Mouse (Mus musculus): ENCODE data around the gene Cog6. TPM values are rescaled to one million over a fixed set of nuclear protein-coding genes. Genes with fewer than 3 reads are reported as not detected.
A peak's percentile ranks its signal among the peaks of the same experiment; 100 is the strongest.

Cog6 gene
- polyA plus RNA-seq, 1 experiment from 2014 or later: 45.0 TPM

DNA sequence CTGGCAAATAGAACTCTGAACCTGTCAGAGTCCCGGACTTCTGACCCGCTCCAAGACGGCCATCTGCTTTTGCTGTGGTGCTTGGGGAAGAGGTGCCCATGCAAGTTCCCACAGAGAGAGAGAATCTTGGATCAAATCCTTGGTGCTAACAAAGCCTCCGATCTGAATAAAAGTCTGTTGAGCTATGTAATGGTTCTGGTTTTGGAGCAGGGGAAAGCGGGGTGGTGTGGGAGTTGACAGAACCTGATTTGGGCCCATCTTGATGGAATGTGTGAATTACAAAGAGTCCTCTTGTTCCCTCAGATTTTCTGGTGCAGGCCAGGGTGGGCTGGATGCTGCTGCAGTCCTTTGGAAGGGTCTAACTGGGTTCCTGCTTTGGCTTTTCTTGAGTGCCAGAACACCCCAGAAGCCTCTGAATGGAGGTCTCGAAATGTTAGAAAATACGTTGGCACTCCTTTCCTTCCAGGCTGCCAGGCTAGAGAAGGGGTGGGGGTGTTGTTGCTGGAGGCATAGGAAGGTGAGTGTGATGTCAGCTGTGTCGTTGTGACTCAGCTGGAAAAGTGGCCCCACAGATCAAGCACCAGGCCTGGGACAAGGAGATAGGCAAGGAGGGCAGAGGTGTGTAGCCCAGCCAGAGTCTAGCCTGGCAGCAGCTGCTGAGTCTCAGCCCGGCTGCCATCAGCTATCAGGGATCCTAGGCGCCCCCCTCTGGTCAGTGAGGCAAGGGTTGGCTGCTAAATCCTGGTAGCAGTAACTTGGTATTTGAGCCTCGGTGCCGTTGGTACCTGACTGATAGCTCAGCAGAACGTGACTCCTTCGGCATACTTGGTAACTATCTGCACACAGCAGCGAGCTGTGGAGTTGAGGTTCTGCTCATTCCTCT, 42.1 kb downstream of the Cog6 start:
- Histone ChIP-seq H3K27ac (peak overlapping the region; percentile 72), H3K4me3 (no peak overlapping the region), H3K36me3 (no peaks in the 10 kb centered on the region), H3K9me3 (no peaks in the 10 kb centered on the region), H3K4me1 (peaks cover 9% of the 10 kb centered on the region), H3K27me3 (ENCODE audit: insufficient read depth, poor library complexity, severe bottlenecking) (no peaks in the 10 kb centered on the region)
- peak; percentile 80 for DNase-seq (ENCODE audit: low spot score)
- 47% methylated on average over 15 of the region's 15 CpGs for WGBS

GRCm38 (mm10) chr3:52972916-52973315, 44.1 kb downstream of the Cog6 start:
- Histone ChIP-seq H3K4me3 (no peak overlapping the region), H3K36me3 (no peaks in the 10 kb centered on the region), H3K9me3 (no peaks in the 10 kb centered on the region), H3K27me3 (ENCODE audit: insufficient read depth, poor library complexity, severe bottlenecking) (no peaks in the 10 kb centered on the region), H3K4me1 (peaks cover 9% of the 10 kb centered on the region), H3K27ac (0 out of 2 replicates have a peak overlapping the region, but pooled peaks have one; percentile 16)
- DNase-seq (ENCODE audit: low spot score): peak; percentile 61
- WGBS: 71% methylated on average over 7 of the region's 7 CpGs

DNA sequence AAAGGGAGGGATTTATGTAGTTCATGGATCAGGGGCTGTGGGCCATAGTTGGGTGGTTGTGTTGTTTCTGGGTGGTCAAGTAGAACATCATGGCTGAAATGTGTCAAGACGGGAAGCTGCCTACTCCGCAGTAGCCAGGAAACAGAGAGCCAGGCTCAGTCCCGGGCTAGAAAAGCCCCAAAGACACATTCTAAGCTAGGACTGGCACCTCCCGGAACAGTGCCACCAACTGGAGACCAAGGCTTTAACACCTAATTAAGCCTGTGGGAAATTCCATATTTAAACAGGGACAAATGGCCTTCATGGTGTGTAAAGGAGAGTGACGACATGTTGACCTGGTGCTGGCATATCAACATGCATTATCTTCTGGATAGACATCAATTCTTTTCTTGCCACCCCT, 50.0 kb downstream of the Cog6 start:
- H3K27ac ChIP-seq: no peak overlapping the region
- 0 out of 2 replicates have a peak, but pooled peaks cover 3% of the 10 kb centered on the region for H3K4me1 ChIP-seq
- WGBS: 72% methylated on average over 5 of the region's 5 CpGs
- no peaks in the 10 kb centered on the region for H3K9me3 ChIP-seq
- H3K27me3 ChIP-seq (ENCODE audit: insufficient read depth, poor library complexity, severe bottlenecking): no peaks in the 10 kb centered on the region
- H3K36me3 ChIP-seq: no peaks in the 10 kb centered on the region
- peak; percentile 53 for DNase-seq (ENCODE audit: low spot score)
- H3K4me3 ChIP-seq: no peak overlapping the region

DNA sequence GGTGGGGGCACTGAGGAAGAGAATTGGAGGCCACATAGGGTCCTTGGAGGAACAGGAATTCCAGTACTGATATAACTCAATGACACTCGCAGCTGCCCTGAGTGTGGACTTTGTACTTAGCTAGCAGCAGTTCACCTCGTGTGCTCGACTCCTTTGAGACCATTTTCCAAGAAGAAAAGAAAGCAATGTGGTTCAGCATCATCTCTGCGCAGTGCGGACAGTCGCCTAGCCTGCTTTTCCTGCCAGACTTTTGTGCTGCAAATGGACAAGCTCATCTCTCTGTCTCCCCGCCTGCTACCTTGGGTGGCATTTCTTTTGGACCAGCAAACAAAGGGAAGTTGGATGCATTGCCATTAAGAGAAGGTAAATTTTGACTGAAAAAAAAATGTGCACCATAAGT, 52.8 kb downstream of the Cog6 start:
- H3K9me3 ChIP-seq: no peaks in the 10 kb centered on the region
- peak; percentile 48 for DNase-seq (ENCODE audit: low spot score)
- no peaks in the 10 kb centered on the region; the same call in 1 of the 2 replicates for H3K36me3 ChIP-seq
- WGBS: 63% methylated on average over 7 of the region's 7 CpGs
- H3K27ac ChIP-seq: peak overlapping the region; percentile 42; the same call in 1 of the 2 replicates
- no peak overlapping the region for H3K4me3 ChIP-seq
- H3K27me3 ChIP-seq (ENCODE audit: insufficient read depth, poor library complexity, severe bottlenecking): no peaks in the 10 kb centered on the region
- H3K4me1 ChIP-seq: 0 out of 2 replicates have a peak, but pooled peaks cover 3% of the 10 kb centered on the region

- H3K36me3 ChIP-seq: no peaks in the 10 kb centered on the region; the same call in 1 of the 2 replicates
- no peaks in the 10 kb centered on the region for H3K27me3 ChIP-seq (ENCODE audit: insufficient read depth, poor library complexity, severe bottlenecking)
- WGBS: 88% methylated on average over 8 of the region's 8 CpGs
- peak; percentile 53 for DNase-seq (ENCODE audit: low spot score)
- H3K4me3 ChIP-seq: no peak overlapping the region
- H3K4me1 ChIP-seq: peaks cover 3% of the 10 kb centered on the region; the same call in 1 of the 2 replicates
- no peak overlapping the region for H3K27ac ChIP-seq
- H3K9me3 ChIP-seq: no peaks in the 10 kb centered on the region
Observed at GRCm38 (mm10) chr3:52963441-52963840, 53.6 kb downstream of the Cog6 start.

DNA sequence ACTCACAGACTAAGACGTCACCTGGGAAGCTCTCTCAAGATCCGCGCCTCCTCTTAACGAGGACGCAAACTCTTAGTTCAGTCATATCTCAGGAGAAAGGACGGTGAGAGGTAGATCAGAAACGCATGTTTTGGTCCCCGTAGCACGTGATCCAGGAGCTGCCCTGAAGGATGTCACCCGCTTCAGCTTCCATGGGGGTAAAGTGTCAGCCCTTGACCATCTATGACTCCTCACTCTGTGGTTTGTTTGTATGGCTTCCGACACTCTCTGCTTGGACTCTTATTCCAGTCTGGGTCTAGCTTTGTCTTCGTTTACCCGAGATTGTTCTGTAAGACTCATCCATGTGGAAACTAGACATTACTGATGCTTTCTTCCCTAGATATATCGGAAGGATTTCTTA, 54.6 kb downstream of the Cog6 start:
- 92% methylated on average over 14 of the region's 14 CpGs for WGBS
- H3K9me3 ChIP-seq: no peaks in the 10 kb centered on the region
- no peak overlapping the region for H3K27ac ChIP-seq
- no peak overlapping the region for H3K4me3 ChIP-seq
- no peaks in the 10 kb centered on the region for H3K27me3 ChIP-seq (ENCODE audit: insufficient read depth, poor library complexity, severe bottlenecking)
- H3K36me3 ChIP-seq: no peaks in the 10 kb centered on the region; the same call in 1 of the 2 replicates
- H3K4me1 ChIP-seq: peaks cover 3% of the 10 kb centered on the region; the same call in 1 of the 2 replicates
- DNase-seq (ENCODE audit: low spot score): peak; percentile 64

DNA sequence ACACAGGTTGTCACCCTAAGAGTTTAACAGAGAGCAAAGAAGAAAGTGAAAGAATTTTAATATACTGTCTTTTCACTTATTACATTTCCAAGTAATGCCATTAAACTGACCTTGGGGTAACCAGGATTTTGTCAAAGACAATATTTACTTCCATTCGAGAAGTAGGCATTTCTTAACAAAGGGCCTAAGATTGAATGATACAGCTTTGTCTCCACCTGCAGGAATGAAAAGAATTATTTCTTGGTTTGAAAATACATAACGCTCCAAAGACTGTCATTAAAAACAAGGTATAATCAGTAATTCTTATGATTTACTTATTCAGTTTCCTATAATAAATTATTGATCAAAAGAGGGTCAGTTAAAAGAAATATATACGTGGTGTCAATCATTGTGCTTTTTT, 55.4 kb downstream of the Cog6 start:
- H3K9me3 ChIP-seq: no peaks in the 10 kb centered on the region
- no peaks in the 10 kb centered on the region for H3K27me3 ChIP-seq (ENCODE audit: insufficient read depth, poor library complexity, severe bottlenecking)

GRCm38 (mm10) chr3:52960951-52961350, 56.1 kb downstream of the Cog6 start:
- Histone ChIP-seq H3K4me3 (no peak overlapping the region), H3K27ac (no peak overlapping the region), H3K27me3 (ENCODE audit: insufficient read depth, poor library complexity, severe bottlenecking) (no peaks in the 10 kb centered on the region), H3K4me1 (peaks cover 8% of the 10 kb centered on the region), H3K9me3 (no peaks in the 10 kb centered on the region), H3K36me3 (no peaks in the 10 kb centered on the region; the same call in 1 of the 2 replicates)
- DNase-seq (ENCODE audit: low spot score): peak; percentile 70
- WGBS: 91% methylated on average over 13 of the region's 13 CpGs

More for the DNA sequence above, 55.4 kb downstream of the Cog6 start:
- 80% methylated on average over 3 of the region's 3 CpGs for WGBS
- Histone ChIP-seq H3K27ac (no peak overlapping the region), H3K36me3 (no peaks in the 10 kb centered on the region; the same call in 1 of the 2 replicates), H3K4me1 (peaks cover 3% of the 10 kb centered on the region; the same call in 1 of the 2 replicates), H3K4me3 (no peak overlapping the region)
- no peak for DNase-seq (ENCODE audit: low spot score)

DNA sequence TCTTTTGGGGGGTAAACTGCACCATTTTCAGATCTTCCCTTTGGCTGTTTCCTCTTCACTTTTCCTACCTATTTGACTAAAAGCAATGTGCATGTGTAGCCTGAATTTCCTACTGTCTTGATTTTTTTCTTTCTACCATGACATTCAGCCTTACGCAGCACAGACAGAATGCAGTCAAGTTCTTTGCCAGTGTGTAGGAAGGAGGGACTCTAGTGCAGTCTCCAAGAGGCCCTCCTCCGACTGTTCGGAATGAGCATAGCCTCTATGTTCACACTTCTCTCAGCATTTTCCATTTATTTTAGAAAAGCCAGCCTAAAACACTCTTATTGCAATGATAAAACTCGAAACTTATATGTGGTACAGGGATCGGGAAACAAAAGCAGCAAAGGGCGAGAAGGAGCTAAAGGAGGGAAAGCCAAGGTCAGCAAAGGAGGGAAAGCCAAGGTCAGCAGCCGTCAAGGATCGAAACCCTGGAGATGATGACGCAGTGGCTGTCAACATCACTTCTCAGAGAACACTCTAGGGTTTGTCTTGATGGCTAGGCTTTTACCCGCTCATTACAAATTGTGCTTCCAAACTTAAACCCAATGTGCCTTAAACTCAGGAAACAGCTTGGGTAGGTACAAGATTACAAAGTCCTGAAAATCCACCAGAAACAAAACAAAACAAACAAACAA, 58.5 kb downstream of the Cog6 start:
- H3K9me3 ChIP-seq: no peaks in the 10 kb centered on the region
- peak overlapping the region; percentile 33 for H3K27ac ChIP-seq
- no peak overlapping the region for H3K4me3 ChIP-seq
- peaks cover 20% of the 10 kb centered on the region for H3K4me1 ChIP-seq
- no peaks in the 10 kb centered on the region; the same call in 1 of the 2 replicates for H3K36me3 ChIP-seq
- DNase-seq (ENCODE audit: low spot score): peak; percentile 69
- WGBS: 68% methylated on average over 10 of the region's 10 CpGs
- H3K27me3 ChIP-seq (ENCODE audit: insufficient read depth, poor library complexity, severe bottlenecking): no peaks in the 10 kb centered on the region

GRCm38 (mm10) chr3:52957861-52958260, 59.2 kb downstream of the Cog6 start:
- no peaks in the 10 kb centered on the region for H3K9me3 ChIP-seq
- H3K4me1 ChIP-seq: peaks cover 21% of the 10 kb centered on the region
- WGBS: 92% methylated on average over 7 of the region's 7 CpGs
- peak; percentile 64 for DNase-seq (ENCODE audit: low spot score)
- H3K27ac ChIP-seq: no peak overlapping the region
- H3K4me3 ChIP-seq: no peak overlapping the region
- no peaks in the 10 kb centered on the region; the same call in 1 of the 2 replicates for H3K36me3 ChIP-seq
- H3K27me3 ChIP-seq (ENCODE audit: insufficient read depth, poor library complexity, severe bottlenecking): no peaks in the 10 kb centered on the region

DNA sequence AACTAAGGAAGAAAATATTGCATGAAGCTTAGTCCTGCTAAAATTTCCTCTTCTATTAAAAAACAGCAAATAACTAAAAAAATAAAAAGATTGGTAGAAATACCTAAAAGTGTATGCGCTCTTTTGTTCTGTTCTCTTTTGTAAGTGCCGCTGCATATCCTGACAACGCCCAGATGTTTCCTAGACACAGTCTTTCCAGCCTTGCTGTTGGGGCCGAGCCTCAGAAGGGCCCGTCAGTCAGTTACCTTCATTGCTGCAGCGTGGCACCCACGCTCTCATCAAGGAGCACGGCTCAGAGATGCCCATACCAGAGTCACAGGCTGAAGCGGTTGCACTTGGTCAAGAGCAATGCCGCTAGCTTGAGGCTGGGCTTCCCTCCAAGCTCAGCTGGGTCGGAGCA, 60.8 kb downstream of the Cog6 start:
- H3K27me3 ChIP-seq (ENCODE audit: insufficient read depth, poor library complexity, severe bottlenecking): no peaks in the 10 kb centered on the region
- no peaks in the 10 kb centered on the region; the same call in 1 of the 2 replicates for H3K36me3 ChIP-seq
- peak overlapping the region; percentile 82; the same call in 1 of the 2 replicates for H3K27ac ChIP-seq
- no peak for DNase-seq (ENCODE audit: low spot score)
- H3K4me1 ChIP-seq: peaks cover 21% of the 10 kb centered on the region
- H3K4me3 ChIP-seq: no peak overlapping the region
- no peaks in the 10 kb centered on the region for H3K9me3 ChIP-seq
- WGBS: 69% methylated on average over 11 of the region's 11 CpGs

DNA sequence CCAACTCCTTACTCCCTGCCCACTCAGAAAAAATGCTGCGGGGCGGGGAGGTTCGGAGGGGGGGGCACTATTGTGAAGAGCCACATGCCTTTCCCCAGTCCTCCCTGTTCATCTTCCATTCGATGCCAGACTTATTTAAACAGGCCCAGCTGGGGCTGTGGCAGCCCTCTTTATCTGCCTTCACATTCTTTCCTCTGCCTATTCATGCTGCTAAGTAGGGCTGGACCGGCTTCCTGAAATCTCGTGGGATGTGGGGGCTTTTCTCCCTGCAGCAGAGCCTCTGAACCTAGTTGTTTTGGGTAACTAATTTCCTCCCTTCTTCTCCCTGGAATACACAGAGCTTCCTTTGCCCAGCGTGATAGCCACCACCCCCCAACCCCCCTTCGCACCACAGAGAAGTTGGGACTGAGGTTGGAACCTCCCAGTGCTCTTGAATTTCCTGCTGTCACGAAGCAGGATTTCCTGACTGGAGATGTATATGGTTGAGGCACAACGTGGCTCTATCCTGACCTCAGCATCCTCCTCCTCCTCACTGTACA, 61.5 kb downstream of the Cog6 start:
- Histone ChIP-seq H3K4me1 (peaks cover 21% of the 10 kb centered on the region), H3K27me3 (ENCODE audit: insufficient read depth, poor library complexity, severe bottlenecking) (no peaks in the 10 kb centered on the region), H3K36me3 (no peaks in the 10 kb centered on the region; the same call in 1 of the 2 replicates), H3K9me3 (no peaks in the 10 kb centered on the region), H3K27ac (peak overlapping the region; percentile 82), H3K4me3 (no peak overlapping the region)
- WGBS: 15% methylated on average over 10 of the region's 10 CpGs
- DNase-seq (ENCODE audit: low spot score): peak; percentile 81
